Mouse (Mus musculus): Measurements from ENCODE around the gene Clec12b. TPM values are rescaled to one million over a fixed set of nuclear protein-coding genes. Genes with fewer than 3 reads are reported as not detected.

Clec12b gene
- polyA plus RNA-seq, 1 experiment from 2014 or later, result not detected

Other genes with a start within 250 kb of the Clec12b start
- 0.80 and 0.90 TPM in 2 replicates for gene Clec2d, start 205.3 kb downstream of the Clec12b start, polyA plus RNA-seq (2015; fragmentation: Nextera tagmentation; extraction: Ambion mirVana)
- 0.19 and 0.28 TPM in 2 replicates for gene Cd69, start 110.4 kb downstream of the Clec12b start, polyA plus RNA-seq (2015; fragmentation: Nextera tagmentation; extraction: Ambion mirVana)
- not detected in 2 replicates for gene 4922502D21Rik, start 54.1 kb downstream of the Clec12b start, polyA plus RNA-seq (2015; fragmentation: Nextera tagmentation; extraction: Ambion mirVana)
- 0.80 and 0.87 TPM in 2 replicates for gene Clec12a, start 43.2 kb downstream of the Clec12b start, polyA plus RNA-seq (2015; fragmentation: Nextera tagmentation; extraction: Ambion mirVana)
- 1.2 and 1.3 TPM in 2 replicates for gene Clec1b, start 11.4 kb upstream of the Clec12b start, polyA plus RNA-seq (2015; fragmentation: Nextera tagmentation; extraction: Ambion mirVana)
- gene Clec9a, start 23.0 kb upstream of the Clec12b start, polyA plus RNA-seq (2015; fragmentation: Nextera tagmentation; extraction: Ambion mirVana), result 0.13 and 0.20 TPM in 2 replicates
- gene Clec1a, start 66.1 kb upstream of the Clec12b start, polyA plus RNA-seq (2015; fragmentation: Nextera tagmentation; extraction: Ambion mirVana), result 3.8 and 4.3 TPM in 2 replicates
- gene Olr1, start 121.3 kb upstream of the Clec12b start, polyA plus RNA-seq (2015; fragmentation: Nextera tagmentation; extraction: Ambion mirVana), result 0.04 and 0.13 TPM in 2 replicates
- 0.09 TPM in 1 of 2 replicates, not detected in the other for gene Tmem52b, start 126.7 kb upstream of the Clec12b start, polyA plus RNA-seq (2015; fragmentation: Nextera tagmentation; extraction: Ambion mirVana)
- 38.5 and 43.7 TPM in 2 replicates for gene Gabarapl1, start 147.3 kb upstream of the Clec12b start, polyA plus RNA-seq (2015; fragmentation: Nextera tagmentation; extraction: Ambion mirVana)
- not detected in 2 replicates for gene Klre1, start 192.0 kb upstream of the Clec12b start, polyA plus RNA-seq (2015; fragmentation: Nextera tagmentation; extraction: Ambion mirVana)
- 1.3 and 1.8 TPM in 2 replicates for gene Klrd1, start 205.9 kb upstream of the Clec12b start, polyA plus RNA-seq (2015; fragmentation: Nextera tagmentation; extraction: Ambion mirVana)
- 0.15 and 0.29 TPM in 2 replicates for gene Klrk1, start 238.0 kb upstream of the Clec12b start, polyA plus RNA-seq (2015; fragmentation: Nextera tagmentation; extraction: Ambion mirVana)

All from intestine, embryonic 15.5 days (tissue).